Mouse (Mus musculus) liver, postnatal 0 days (tissue): ENCODE measurements around the gene Vps41. TPM values are rescaled to one million over a fixed set of nuclear protein-coding genes. Genes with fewer than 3 reads are reported as not detected.

Experiments
- ATAC-seq: fragments of 200-750 bp; cut with Nextera tagmentation; 2 replicates; pipeline ENCODE4 v1.8.0; 2017; ENCODE audit warnings: mild to moderate bottlenecking, moderate library complexity
- DNase-seq: peaks from one replicate; pipeline ENCODE4 v3.0.0-alpha.2; 2016
- H3K27ac ChIP-seq: fragments of 300-500 bp; sonication (generic); 2 replicates; pipeline ENCODE4 v1.5.1; 2014; ENCODE audit warnings: antibody characterized with exemption, moderate library complexity, mild to moderate bottlenecking, low read depth
- H3K27me3 ChIP-seq: fragments of 300-500 bp; sonication (generic); 2 replicates; pipeline ENCODE4 v1.6.1; 2014; ENCODE audit warnings: low read length, control low read depth, mixed read lengths; ENCODE audit not compliant: insufficient read depth
- H3K36me3 ChIP-seq: fragments of 300-500 bp; sonication (generic); replicated peaks from 2 replicates; pipeline ENCODE4 v1.6.1; 2014; ENCODE audit warnings: mild to moderate bottlenecking, control low read depth, low read length, moderate library complexity, mixed read lengths; ENCODE audit not compliant: insufficient read depth
- H3K4me1 ChIP-seq: fragments of 300-500 bp; sonication (generic); 2 replicates; pipeline ENCODE4 v1.6.1; 2014; ENCODE audit warnings: antibody characterized with exemption, mild to moderate bottlenecking, control low read depth; ENCODE audit not compliant: insufficient read depth
- H3K4me2 ChIP-seq: fragments of 300-500 bp; sonication (generic); 2 replicates; pipeline ENCODE4 v1.6.1; 2014; ENCODE audit warnings: low read depth, mild to moderate bottlenecking, low read length, moderate library complexity, mixed read lengths
- H3K4me3 ChIP-seq: fragments of 300-500 bp; sonication (generic); 2 replicates; pipeline ENCODE4 v1.5.1; 2014; ENCODE audit warnings: low read depth, low read length
- H3K9ac ChIP-seq: fragments of 300-500 bp; sonication (generic); replicated peaks from 2 replicates; pipeline ENCODE4 v1.6.1; 2014; ENCODE audit warnings: mild to moderate bottlenecking, moderate library complexity
- H3K9me3 ChIP-seq: fragments of 300-500 bp; sonication (generic); 2 replicates; pipeline ENCODE4 v1.6.1; 2016; ENCODE audit warnings: mild to moderate bottlenecking, control low read depth, low read length, mixed read lengths
- CTCF ChIP-seq: sonication (generic); IDR thresholded peaks from 2 replicates; pipeline ENCODE4 v1.5.1; 2016; ENCODE audit warnings: antibody characterized with exemption, low read depth
- EP300 ChIP-seq: IDR thresholded peaks from 2 replicates; pipeline ENCODE4 v1.6.1; 2016; ENCODE audit warnings: antibody characterized with exemption, low read depth, mild to moderate bottlenecking
- WGBS: fragments of 180-500 bp; shearing (Covaris S2); extraction: QIAGEN DNeasy Blood & Tissue Kit; methylation state at CpG from one replicate; pipeline ENCODE4 v1.1.7; 2014; ENCODE audit not compliant: insufficient replicate concordance; 5-methylcytosine and 5-hydroxymethylcytosine counted together
- polyA plus RNA-seq: library from polyadenylated mRNA; unstranded; fragments of >200 nt; fragmentation: Nextera tagmentation; extraction: Ambion mirVana; gene quantifications from 2 replicates; pipeline ENCODE4 v1.2.1, GENCODE M21; 2015

Gene Vps41
- polyA plus RNA-seq, 1 experiment from 2014 or later: 17.0 TPM

DNA sequence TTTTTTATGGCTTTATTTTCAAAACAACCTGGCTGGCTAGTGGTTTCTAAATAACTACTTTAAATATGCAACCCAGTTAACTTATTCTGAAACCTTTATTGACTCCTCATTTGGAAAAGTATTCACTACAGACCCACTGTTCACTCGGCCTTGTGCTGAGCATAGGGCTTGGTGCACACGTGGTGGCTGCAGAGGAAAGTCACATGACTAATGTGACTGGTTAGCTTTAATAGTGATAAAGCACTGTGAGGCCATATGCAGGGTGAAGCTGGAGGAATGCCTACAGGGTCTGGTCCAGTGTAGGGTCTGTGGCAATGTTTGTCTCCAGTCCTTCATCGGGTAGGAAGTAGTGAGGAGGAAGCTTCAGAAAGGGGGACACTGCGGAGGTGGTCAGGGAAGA is 134.1 kb downstream of the Vps41 start:
- Histone ChIP-seq H3K27ac (no peak overlapping the region), H3K36me3 (peaks cover 22% of the 10 kb centered on the region), H3K4me3 (no peak overlapping the region), H3K27me3 (no peaks in the 10 kb centered on the region), H3K9me3 (no peaks in the 10 kb centered on the region), H3K4me1 (no peaks in the 10 kb centered on the region), H3K9ac (no peak overlapping the region), H3K4me2 (no peak overlapping the region)
- 71% methylated on average over 4 of the region's 4 CpGs for WGBS
- no peak for ATAC-seq
- no peak for DNase-seq
- TF ChIP-seq EP300 (no peak), CTCF (no peak)

DNA sequence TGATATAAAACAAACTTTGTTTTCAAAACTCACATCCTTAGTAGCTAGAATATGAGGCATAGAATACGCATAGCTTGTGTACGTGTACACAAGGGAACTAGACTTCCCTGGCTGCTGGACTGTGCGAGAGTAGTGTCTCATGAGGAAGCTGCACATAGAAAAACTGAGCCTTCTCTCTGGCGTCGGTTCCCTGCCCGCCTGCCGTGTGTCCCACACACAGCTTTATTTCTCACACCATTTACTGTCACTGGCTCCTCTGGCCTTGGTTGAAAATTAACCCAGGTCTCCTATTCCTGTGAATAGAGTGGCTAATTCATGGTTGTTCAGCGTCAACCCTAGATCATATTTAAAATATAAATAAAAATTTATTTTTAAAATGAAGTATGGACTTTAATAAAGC is 135.6 kb downstream of the Vps41 start:
- TF ChIP-seq EP300: no peak
- no peak for TF ChIP-seq CTCF
- WGBS: 74% methylated on average over 8 of the region's 8 CpGs
- Histone ChIP-seq H3K4me2 (no peak overlapping the region), H3K27ac (no peak overlapping the region), H3K27me3 (no peaks in the 10 kb centered on the region), H3K4me3 (no peak overlapping the region), H3K36me3 (peaks cover 17% of the 10 kb centered on the region), H3K9ac (no peak overlapping the region), H3K4me1 (no peaks in the 10 kb centered on the region), H3K9me3 (no peaks in the 10 kb centered on the region)
- no peak for ATAC-seq
- no peak for DNase-seq

DNA sequence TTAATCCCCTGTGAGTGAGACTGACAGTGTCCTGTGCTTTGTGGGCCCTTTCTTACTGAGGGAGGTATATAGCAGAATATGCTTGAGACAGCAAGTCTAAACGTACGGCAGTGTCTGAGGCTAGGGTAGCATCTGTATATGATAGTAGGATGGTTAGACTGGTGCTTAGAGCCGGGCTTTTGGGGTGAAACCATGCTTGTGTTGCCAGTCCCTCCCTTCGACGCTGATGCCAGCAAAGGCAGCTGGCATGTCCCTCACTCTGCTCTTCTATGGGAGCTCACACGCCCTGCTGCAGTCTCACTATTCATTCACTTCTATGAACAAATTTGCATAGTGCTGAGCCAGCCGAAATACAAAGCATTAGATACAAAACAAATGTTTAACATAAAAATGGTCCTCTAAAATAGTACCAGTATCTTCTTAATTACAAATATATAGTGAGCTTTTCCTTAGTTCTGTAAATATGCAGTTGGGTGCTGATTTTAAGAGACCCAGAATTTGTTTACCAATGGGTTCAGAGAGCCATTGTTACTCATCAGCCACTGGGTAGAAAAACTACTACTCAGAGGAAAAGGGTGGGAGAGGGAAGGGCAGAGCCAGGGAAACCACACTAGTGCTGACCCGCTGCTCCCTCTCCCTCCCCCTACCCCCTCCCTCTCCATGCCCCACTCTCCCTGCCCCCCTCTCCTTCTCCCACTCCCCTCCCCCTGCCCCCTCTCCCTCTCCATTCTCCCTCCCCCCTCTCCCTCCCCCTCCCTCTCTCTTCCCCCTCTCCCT is 139.1 kb downstream of the Vps41 start:
- ATAC-seq (no peak), DNase-seq (no peak)
- Histone ChIP-seq H3K27ac (no peak overlapping the region), H3K9me3 (no peaks in the 10 kb centered on the region), H3K4me3 (no peak overlapping the region), H3K4me1 (no peaks in the 10 kb centered on the region), H3K36me3 (peaks cover 12% of the 10 kb centered on the region), H3K9ac (no peak overlapping the region), H3K27me3 (no peaks in the 10 kb centered on the region), H3K4me2 (no peak overlapping the region)
- TF ChIP-seq CTCF (no peak), EP300 (no peak)
- 88% methylated on average over 8 of the region's 8 CpGs for WGBS

DNA sequence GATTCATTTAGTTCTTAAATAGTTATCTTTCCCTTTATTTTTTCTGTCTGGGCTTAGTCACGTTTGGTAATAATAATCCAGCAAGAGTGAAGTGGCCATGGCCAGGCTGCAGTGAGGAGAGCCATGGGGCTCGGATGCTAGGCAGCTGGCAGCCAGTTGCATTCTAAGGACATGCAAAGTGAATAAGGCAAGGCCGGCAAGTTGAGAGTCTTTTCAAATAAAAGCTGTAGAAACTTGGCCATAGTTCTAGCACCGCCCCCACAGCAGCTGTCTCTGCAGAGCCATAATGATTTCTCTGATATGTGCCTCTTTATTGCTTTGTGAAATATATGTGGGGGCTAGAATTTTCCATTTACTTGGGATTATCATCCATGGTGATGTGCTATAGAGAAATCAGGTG is 141.1 kb downstream of the Vps41 start:
- TF ChIP-seq EP300: no peak
- TF ChIP-seq CTCF: no peak
- Histone ChIP-seq H3K9me3 (no peaks in the 10 kb centered on the region), H3K4me2 (no peak overlapping the region), H3K9ac (no peak overlapping the region), H3K27ac (no peak overlapping the region), H3K36me3 (peaks cover 13% of the 10 kb centered on the region), H3K27me3 (no peaks in the 10 kb centered on the region), H3K4me3 (no peak overlapping the region), H3K4me1 (no peaks in the 10 kb centered on the region)
- ATAC-seq (no peak), DNase-seq (no peak)
- 77% methylated on average over 4 of the region's 4 CpGs for WGBS

DNA sequence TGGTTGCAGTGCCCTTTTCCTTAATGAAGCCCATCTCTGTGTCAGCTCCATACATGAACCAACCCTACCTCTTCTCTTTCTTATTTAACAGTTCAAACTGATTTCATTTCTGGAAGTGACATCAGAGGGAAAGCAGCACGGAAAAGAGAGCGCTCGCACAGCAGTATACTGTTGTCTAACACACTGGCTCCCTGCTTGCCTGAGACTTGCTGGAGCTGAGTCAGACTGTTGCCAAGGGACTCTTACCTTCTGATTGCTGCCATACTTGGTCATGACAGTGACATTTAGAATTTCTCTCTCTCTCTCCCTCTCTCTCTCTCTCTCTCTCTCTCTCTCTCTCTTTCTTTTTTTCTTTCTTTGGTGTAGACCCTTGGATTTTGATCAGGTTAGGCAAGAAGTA is 142.3 kb downstream of the Vps41 start:
- peaks cover 7% of the 10 kb centered on the region for H3K36me3 ChIP-seq
- WGBS: 93% methylated on average over 3 of the region's 3 CpGs
- H3K4me3 ChIP-seq: no peak overlapping the region
- TF ChIP-seq CTCF (no peak), EP300 (no peak)
- no peak overlapping the region for H3K4me2 ChIP-seq
- H3K9me3 ChIP-seq: no peaks in the 10 kb centered on the region
- no peak overlapping the region for H3K9ac ChIP-seq
- ATAC-seq: no peak
- H3K27me3 ChIP-seq: no peaks in the 10 kb centered on the region
- DNase-seq: no peak
- no peaks in the 10 kb centered on the region for H3K4me1 ChIP-seq
- H3K27ac ChIP-seq: no peak overlapping the region

DNA sequence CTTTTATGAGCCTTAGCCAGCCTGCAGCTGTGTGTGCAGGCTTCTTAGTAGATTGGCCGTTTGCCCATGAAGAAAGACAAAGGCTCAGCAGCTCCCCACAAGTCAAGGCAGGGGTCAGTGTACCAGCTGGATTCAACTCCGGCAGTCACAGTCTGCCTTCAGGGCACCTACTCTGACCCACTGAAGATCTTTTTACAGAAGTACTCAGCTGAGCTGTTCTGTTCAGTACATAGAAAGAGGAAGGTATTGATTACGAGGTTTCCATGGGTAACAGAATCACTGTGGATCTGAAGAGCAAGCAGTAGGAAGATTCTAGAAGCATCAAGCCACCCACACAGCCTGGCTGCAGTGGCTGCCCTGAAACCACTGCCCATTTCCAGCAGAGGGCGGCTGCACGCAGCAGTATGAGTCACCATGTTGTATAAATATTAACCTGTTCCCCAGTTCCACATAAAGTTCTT is 151.0 kb downstream of the Vps41 start:
- Histone ChIP-seq H3K4me3 (no peak overlapping the region), H3K4me1 (0 out of 2 replicates have a peak, but pooled peaks cover 2% of the 10 kb centered on the region), H3K4me2 (no peak overlapping the region), H3K36me3 (no peaks in the 10 kb centered on the region; the same call in 1 of the 2 replicates), H3K9ac (no peak overlapping the region), H3K9me3 (no peaks in the 10 kb centered on the region), H3K27ac (no peak overlapping the region), H3K27me3 (no peaks in the 10 kb centered on the region)
- TF ChIP-seq EP300 (no peak), CTCF (peak; percentile 60)
- ATAC-seq: peak; percentile 82
- no peak for DNase-seq
- WGBS: 56% methylated on average over 5 of the region's 5 CpGs
